Mouse (Mus musculus): Measurements from ENCODE around the gene Olig3. TPM values are rescaled to one million over a fixed set of nuclear protein-coding genes. Genes with fewer than 3 reads are reported as not detected.

Gene Olig3
- not detected in 2 replicates for total RNA-seq (2021)
- long read RNA-seq, experiment 1 = 0 reads
- long read RNA-seq, experiment 2 = 0 reads

DNA sequence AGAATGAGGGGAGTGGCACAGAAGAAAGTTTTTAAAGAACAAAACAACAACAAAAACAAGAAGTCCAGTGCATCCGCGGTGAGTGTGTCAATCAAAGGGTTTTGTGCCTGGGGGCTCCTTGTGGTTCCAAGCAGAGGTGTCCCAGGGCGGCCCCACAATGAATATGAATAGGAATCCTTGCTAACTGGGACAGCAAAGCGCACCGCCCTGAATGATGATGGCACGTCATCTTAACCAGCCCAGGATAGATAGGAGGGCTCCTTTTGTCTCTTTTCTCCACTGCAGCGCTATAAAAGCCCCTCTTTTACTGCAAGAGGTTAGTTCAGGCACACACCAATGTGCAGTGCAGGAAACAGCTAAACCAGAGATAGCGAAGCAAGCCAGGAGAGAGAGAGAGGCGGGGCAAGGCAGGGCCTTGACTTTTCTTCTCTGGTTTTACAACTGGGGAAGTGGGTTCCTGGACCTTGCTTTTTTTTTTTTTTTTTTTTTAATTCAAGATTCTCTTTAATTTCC lies at the start of gene Olig3:
Gene Olig3, plus strand, starts transcription at position 463 of the 513 bp plus-strand sequence.
- DNase-seq = no peak

DNA sequence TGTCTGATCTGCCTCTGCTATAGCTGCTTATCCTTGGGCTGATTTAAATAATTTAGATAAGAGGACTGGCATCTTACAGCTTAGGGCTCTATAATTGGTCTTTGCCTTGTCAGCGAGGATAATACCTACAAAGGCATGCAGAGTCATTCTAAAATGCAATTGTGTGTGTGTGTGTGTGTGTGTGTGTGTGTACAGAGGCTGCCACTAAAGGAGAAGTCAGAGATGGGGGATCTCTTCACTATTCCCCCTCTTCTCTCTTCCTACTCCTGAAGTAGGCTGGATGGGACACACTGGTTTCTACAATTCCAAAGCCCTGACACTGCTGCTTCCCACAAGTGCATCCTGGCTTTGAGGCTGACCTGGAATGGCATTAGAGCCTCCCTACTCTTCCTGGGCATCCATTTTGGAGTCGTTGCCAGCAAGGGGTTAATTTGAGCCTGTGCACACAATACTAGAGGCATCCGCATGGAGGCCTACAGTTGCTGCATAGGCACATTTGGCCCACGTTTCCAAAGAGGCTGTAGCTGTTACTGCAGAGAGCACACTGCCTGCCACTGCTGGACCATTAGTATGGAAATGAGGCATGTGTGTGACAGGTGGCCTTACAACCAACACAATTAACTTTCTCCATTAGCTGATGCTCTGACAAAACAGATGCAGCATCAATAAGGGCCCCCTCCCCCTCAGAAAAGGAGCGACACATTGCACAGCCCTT lies 46.5 kb upstream of the Olig3 start:
- no peak for DNase-seq

DNA sequence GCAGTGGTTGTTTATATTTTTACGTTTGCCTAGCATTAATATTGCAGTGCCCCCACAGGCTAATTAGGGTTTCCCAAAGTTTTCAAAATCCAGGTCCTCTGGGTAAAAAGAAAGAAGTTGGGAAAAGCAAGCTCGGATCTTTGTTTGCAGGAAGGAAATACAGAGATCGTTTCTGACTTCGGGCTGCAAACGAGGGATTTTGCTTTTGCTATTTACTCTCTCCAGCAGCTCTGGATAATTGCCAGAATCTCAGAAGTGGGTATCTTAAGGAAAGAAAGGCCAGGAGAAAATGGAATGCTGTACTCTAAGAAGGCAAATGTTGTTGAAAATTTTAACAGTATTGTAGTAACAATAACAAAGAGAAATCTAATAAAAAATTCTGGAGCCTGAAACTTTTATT lies 45.9 kb upstream of the Olig3 start:
- DNase-seq = no peak

DNA sequence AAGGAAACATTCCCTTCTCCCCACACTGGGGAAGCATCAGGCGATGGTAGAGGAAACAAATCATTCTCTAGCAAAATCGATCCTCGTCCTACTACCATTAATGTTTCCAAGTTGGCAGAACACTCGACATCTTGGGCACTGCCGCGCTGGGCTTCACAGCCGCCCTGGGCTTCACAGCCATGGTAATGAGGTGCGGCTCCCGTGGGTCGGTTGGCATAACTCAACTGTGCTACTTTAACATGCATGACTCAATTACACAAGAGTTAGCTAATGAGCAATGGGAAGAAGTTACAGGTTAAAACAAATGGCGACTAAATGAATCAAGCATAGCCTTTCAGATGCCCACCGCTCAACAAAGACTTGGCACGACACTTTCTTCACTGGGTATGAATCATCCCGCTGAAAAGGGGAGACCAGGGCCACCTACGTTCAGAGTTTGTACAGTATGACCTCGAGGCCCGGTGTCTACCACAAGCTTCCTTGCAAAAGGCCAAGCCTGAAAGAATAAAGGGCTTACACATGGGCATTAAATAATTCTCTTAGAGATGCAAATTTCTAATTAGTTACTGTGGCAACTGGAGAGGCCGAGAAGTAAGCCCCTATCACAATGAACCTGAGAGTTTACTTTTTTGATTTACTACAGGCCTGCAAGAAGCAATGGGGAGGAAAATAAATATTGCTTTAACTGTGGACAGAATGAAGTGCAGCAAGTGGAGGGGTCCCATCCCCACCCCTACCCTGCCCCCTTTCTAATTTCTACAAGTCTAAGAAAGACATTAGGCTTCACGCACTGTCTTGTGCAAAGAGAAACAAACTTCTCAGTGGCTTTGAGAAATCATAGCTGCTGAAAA lies 38.1 kb upstream of the Olig3 start:
- no peak for DNase-seq

DNA sequence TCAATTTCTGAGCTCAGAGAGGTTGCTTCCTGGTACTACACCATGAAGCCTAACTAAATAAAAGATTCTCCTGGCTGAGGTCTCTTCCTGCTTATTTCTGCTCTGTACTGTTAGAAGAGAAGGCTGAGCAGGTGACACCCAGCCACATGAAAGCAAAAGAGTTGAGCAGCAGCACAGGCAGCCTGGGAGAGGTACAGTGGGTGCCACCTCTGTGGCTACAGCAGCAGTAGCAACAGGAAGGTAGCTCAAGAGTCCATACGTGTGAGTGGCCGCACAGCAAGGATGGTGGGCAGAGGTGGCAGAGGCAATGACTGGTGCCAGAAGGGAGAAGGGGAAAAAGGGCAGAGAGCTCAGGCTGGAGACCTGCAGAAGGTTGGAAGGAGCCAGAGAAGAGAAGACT lies 34.6 kb upstream of the Olig3 start:
- no peak for DNase-seq

DNA sequence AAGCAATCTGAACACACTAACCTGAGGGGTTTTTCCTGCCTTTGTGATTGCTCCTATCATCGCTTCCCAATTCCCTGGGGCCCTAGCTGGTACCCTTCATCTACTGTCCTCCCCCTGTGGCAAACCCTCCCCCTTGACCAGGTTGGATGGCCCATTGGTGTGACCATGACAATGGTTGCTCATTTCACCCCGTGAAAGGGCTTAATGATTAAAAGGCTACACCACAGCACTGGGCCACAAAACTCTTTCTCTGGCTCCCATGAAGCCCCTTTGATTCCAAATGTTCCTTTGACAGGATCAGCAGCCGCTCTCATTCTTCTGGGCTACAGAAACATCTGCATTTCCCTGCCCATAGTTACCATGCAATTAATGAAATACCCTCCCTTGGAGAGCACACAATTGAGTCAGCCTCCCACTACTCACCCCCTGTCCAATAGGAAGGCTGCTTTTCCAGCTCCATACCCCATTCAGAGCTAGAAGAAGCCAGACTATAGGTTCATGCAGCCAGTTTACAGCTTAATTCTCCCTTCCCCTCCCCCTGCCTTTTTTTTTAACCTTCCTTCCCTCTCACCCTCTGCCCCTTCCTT lies 27.0 kb upstream of the Olig3 start:
- no peak for DNase-seq

DNA sequence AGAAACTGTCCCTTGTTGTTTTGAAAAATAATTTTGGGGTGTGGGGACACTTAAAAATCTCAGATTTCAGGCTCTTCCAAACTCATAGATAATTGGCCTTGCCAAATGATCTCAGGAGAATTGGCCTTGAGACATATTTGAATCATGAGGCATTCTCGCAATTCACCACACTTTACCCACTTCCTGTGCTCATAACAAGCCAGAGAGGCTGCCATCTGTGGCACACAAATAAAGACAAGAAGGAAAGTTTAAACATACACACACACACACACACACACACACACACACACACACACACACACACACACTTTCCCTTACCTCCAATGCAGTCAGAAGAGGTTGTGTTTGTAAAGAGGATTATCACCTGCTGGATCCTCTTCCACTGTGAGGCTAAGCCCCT lies 22.9 kb upstream of the Olig3 start:
- no peak for DNase-seq

DNA sequence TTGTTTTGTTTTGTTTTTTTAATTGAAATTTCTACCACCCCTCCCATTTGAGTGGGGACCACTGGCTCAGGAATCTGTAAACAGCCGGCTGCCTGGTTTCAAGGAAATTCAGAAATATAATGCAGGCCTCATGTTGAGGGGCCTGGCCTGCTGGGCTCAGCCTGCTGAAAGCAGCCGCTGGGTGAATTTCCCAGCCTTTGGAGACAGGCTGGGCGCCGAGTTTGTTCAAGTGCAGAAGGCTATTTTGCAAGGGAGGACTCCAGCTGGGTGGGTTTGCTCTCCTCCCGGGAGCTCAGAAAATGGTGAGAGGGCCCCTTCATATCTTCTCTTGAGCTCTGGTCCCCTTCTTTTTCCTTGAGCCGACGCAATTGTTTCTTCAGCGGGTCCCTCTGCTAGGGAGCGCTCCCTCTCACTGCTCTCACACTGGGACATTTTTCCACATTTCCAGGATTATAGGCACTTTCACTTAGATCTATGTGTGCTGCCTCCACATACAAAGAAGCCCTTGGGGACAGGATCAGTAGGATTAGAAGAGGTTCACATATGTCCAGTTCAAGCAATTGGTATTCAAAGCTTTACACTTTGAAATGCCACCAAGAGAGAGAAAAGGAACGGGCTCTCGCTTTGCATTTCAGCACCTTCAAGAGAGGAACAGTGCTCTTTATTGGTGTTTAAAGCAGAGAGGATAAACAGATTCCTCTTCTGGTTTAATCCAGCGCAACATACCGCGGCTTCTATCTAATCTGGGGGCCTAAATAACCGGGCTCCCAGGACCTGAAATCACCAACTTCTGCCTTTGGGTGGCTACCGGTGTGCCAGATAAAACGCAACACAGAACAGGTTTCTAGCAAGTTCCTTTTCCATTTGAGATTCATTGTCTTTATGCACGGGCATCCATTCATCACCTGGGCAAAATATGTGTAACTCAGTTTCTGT lies 17.4 kb upstream of the Olig3 start:
- DNase-seq = no peak

DNA sequence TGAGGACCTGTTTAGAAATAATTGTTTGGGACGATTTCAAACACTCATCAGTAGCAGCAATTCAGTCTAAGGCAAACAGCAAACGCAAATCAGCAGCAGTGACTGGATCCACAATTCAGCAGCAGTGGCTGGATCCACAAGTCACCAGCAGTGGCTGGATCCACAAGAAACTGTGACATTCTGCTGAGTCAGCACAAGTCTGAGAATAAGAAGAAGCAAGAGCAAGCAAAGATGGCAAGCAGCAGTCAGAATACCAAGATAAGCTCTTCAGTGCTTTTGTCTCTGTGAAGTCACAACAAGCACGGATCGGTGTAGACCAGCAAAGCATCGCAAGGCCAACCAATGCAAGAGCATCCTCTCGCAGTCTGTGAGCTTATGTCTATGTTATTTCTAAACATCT lies 12.3 kb upstream of the Olig3 start:
- no peak for DNase-seq

DNA sequence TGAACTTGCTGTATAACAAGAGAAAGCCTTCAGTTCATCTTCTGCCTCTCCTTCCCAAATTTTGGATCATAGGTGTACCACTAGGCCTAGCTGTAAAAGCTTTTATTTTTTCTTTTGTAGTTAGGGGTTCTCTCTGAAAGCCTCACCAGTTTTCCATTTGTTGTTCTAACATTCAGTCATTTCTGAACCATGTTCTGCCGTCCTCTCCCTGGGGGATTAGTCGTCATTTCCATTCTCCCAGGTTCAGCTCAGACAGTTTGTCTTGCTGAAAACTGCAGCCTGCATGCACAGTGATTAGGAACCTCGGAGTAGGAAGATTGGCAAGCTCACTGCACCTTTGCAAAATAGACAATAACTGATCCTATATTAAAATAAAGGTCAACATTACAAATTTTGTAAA lies 7.0 kb upstream of the Olig3 start:
- DNase-seq = no peak

DNA sequence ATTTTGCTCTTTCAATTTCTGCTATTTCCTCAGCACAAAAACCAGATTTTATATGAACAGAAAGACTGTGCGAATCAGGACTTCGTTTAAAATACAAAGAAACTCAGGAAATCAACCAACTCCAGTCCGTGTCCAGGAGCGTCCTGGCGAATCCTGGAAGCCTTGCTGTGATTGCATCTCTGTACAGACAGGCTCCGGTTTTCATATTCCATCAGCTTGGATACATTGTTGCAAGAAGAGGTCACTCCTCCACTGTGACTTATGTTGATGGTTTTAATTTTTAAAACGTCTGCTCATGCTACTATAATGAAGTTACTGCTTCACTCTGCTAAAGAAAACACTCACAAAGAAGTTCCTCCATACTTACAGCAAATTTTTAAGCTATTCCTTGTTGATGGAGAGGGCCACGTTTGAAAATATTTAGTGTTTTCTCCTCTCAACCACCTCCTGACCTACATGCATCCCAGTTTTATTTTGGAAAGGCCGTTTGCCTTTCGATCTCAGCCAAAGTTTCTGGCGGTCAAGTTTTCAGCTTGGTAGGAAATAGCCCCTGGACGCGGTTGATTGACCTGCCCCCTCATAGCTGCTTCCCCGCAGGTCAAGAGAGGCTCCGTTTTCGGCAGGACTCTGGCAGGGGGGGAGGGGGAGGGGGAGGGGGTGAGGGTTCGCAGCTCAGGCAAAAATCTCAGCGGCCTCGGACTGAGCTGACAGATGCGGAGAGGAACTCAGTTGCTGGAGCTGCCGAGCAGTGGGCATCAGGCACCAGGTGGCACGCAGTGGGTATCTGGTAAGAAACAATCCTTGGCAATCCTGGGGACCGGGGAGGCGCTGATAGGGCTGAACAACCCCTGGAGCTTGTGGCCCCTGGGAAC lies 4.1 kb upstream of the Olig3 start:
- DNase-seq = no peak

DNA sequence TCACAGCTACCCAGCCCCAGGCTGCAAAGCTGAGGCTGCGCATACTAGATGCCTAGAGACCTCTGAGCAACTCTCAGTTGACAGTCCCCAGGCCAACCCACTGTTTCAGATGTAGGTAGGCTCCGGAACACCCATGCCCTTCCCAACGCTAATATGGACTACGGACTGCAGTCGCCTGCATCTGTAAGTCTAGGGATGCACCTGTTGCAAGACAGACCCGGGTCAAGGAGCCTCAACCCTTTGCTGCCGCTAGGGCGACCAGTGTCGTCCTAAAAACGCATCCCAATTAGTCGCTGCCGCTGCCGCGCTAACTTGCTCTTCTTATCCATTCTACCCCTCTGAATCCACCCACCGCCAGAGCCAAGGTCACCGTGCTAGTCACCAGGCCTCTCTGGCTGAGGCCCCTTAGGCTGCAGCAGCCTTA lies 3.4 kb upstream of the Olig3 start:
- no peak for DNase-seq

DNA sequence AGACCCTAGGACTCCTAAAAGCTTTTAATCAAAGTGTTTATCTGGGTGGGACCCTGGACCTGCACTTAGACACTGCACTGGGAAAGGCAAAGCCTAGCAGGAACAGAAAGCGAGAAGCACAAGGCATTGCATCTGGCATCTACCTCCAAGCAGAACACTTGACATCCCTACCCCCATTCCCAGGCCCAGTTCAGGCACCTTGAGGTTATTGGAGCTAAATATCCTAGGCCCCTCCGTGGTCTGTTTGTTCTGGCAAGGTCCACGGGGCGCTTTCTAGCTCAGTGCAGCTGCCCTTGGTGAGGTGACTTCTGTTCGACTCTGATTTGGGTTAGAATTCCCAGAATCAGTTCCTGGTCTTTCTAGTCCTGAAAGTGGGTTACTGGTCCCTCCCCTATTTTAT lies 2.7 kb upstream of the Olig3 start:
- no peak for DNase-seq

DNA sequence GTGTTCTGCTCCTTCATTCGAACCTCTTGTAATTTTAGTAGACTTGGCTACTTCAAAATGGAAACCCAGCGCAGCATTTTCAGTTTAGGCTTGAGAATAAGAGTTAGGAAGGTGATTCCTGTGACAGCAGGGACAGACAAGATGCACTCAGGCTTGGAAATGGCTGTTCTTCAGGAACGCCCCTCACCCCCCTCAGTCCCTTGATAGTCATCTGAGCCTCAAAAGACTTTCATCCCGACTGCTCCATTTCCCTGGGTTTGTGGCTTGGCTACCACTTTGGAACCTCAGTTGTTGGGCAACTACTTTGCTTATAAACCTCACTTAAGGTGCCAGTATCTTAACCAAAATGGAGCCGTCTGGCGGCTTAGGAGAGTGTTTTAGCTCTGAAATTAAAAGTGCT lies 2.2 kb upstream of the Olig3 start:
- no peak for DNase-seq

DNA sequence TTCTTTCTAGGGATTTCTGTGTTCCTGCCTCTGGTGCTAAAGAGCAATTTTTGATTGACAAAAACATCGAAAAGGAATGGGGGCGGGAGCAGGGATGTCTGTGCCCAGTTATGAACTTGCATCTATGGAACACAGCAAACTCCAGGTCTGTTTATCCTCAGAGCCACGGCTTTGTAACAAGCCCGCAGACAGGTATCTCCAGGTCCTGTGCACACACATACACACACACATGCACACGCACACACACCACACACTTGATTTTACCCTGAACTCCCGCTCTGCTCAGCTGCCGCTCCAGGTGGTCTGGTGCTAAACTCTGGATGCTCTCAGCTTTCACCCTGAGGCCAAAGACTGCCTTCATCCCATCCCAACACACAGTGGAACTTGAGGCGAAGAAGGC lies 1.3 kb upstream of the Olig3 start:
- no peak for DNase-seq

DNA sequence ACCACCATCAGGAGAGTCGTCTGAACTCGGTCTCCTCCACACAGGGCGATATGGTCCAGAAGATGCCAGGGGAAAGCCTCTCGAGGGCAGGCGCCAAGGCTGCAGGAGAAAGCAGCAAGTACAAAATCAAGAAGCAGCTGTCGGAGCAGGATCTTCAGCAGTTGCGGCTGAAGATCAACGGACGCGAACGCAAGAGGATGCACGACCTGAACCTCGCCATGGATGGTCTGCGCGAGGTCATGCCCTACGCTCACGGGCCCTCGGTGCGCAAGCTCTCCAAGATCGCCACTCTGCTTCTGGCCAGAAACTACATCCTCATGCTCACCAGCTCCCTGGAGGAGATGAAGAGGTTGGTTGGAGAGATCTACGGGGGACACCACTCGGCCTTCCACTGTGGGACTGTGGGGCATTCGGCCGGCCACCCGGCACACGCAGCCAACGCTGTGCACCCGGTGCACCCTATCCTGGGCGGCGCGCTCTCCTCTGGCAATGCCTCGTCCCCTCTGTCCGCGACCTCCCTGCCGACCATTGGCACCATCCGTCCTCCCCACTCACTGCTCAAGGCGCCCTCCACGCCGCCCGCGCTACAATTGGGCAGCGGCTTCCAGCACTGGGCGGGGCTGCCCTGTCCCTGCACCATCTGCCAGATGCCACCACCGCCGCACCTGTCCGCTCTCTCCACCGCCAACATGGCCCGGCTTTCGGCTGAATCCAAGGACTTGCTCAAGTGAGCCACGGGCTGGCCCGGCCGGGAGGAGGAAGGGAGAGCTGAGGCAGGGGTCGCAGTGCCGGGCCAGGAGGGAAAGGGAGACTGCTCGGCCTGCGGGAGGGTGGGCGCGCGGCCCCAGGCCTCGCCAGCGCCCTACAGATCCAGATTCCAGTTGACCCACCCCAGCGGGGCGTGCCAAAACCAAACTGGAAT lies 648 bp downstream of the Olig3 start:
- DNase-seq = no peak

DNA sequence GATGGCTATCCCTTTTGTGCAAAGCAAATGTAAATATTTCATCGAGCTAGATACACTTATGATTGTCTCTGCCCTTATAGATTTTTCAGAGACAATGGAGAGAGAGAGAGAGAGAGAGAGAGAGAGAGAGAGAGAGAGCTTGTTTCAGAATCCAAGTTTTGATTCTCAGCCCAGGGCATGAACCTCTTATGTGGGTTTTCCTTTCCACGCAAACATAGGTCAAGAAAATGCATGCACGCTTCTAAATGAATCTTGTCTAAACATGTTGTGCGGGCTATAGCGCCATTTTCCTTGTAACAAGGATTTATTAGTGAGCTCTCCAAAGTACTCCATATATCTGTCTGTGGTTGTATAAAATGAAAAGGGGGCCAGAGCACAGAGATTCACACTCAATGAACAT lies 1.5 kb downstream of the Olig3 start:
- DNase-seq = no peak

DNA sequence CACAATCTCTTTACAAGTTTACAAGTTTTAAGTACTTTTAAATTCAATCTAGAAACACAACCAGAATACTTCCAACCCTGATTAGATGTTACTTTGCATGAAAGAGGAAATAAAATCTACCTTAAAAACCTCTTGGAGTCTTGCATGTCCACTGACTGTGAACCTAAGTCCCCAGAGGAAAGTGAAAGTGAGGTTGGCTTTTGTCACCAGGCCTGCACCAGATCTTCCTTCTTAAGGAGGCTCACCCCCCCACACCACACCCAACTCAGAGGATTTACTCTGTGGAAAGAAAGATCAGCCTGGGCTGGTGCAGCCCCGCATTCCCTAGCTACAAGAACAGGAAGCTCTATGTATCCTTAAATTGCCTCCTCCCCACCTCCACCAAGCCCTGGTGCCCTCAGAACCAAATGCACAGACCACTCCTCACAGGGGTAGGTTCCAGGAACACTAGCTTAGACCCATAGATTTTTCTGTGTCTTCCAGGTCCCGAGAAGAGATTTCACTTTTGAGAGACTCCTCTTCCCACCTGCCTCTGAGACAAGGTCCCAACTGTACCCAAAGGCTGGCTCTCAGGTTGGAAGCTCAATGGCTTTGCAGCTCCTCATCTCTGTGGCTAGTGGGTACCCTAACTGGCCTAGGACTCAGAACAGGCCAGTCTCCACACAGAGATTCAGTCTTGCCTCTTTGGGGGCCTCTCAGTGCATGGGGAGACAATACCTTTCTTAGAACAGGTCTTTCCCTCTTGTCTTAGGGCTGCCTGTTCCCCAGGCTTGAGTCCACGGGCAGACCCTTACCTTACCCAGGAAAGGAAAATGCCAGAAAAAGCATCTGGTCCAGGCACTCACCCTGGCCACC lies 4.3 kb downstream of the Olig3 start:
- no peak for DNase-seq

Data from adrenal gland, postnatal 14 days (tissue).